Mouse (Mus musculus) cortical plate, adult 2 months (tissue): ENCODE results near the gene Tnfsf10.

Source experiments
- CTCF ChIP-seq: fragments of 200-500 bp; IDR thresholded peaks from 2 replicates; pipeline ENCODE4 v1.5.1; 2011; ENCODE audit warnings: mild to moderate bottlenecking, control low read depth, low read length; ENCODE audit not compliant: insufficient read depth; ENCODE audit errors: extremely low read depth
- POLR2A ChIP-seq: fragments of 200-500 bp; IDR thresholded peaks from 2 replicates; pipeline ENCODE4 v1.6.1; 2011; ENCODE audit warnings: mild to moderate bottlenecking, low read length, control low read depth; ENCODE audit not compliant: insufficient read depth; ENCODE audit errors: extremely low read depth

- no peak for TF ChIP-seq CTCF
- TF ChIP-seq POLR2A = no peak
Observed at GRCm38 (mm10) chr3:27285072-27285471, 31.8 kb upstream of the Tnfsf10 start.
